Comparison of ENCODE assay signal across 9 mouse cellular contexts in the genomic region with DNA sequence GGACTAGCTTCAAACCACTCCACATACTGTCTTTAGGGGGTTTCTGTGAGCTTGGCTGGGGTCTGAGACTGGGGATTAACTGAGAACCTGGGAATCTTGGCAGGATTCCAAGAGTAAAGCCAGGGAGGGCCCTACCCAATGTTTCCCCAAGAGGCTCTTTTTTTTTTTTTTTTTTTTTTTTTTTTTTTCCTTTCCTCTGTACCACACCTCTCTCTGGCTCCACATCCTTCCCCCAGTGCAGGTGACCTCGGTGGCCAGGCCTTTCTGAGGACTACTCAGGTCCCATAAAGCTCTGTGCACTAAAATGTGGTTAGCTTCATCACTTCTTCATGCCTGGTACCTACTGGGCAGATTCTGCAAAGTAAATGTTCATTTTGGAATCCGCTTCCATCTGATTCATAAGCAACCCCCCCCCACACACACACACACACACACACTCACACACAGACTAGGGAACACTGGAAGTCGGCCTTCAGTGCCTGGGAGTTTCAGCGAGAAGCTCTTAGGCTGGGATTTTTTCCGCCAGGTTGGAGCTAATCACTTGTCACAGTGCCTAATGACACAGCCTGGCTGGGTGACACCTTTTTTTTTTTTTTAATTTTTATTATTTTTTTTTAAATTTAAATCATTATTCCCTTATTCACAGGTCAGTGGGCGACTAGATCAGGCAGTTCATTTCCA. TPM values are rescaled to one million over a fixed set of nuclear protein-coding genes. Genes with fewer than 3 reads are reported as not detected.
DNase-seq lines count a peak whose midpoint lies in the region; ATAC-seq lines count a peak whose summit lies in the region.
"Had no signal": no experiment of that assay in that cellular context is flagged by ENCODE, and none has a peak within 500 bp of the region (broad histone marks: within the 10 kb centered on the region; RNA-seq: fewer than 3 reads in every experiment).

No protein-coding gene starts in this region.

- ATAC-seq in heart, embryonic 15.5 days (replicated peaks; ENCODE audit: insufficient number of reproducible peaks, insufficient read depth, low FRiP score, low read depth), result no peak
- peak; percentile 29; the same call in 1 of the 2 replicates for ATAC-seq in intestine, embryonic 15.5 days
- no peak for ATAC-seq in monocyte, adult 5-6 weeks (replicated peaks; ENCODE audit: insufficient number of reproducible peaks, low FRiP score, low TSS enrichment, poor library complexity, severe bottlenecking)

- no peaks in the 10 kb centered on the region for H3K36me3 ChIP-seq in heart, embryonic 15.5 days
- H3K36me3 ChIP-seq in intestine, embryonic 15.5 days, result no peaks in the 10 kb centered on the region

- WGBS in heart, embryonic 15.5 days, result 6% methylated on average over 6 of the region's 6 CpGs
- 6% methylated on average over 6 of the region's 6 CpGs for WGBS in intestine, embryonic 15.5 days

- peak overlapping the region; percentile 98 for H3K4me2 ChIP-seq in heart, embryonic 15.5 days
- peak overlapping the region; percentile 83 for H3K4me2 ChIP-seq in intestine, embryonic 15.5 days (replicated peaks)

- no peak for DNase-seq in heart, adult 9 months (ENCODE audit: low spot score in 2 of 2)
- DNase-seq in embryo, embryonic 11 days, result peak; percentile 34
- peak; percentile 27 for DNase-seq in neural tube, embryonic 10.5 days (ENCODE audit: extremely low spot score, low spot score)
- DNase-seq in urinary bladder, postnatal 10 days (ENCODE audit: low spot score), result no peak
- no peak for DNase-seq in gastrocnemius, postnatal 4 days (ENCODE audit: low spot score in 2 of 2)

- no peak overlapping the region for H3K27ac ChIP-seq in heart, embryonic 15.5 days
- no peak overlapping the region for H3K27ac ChIP-seq in intestine, embryonic 15.5 days

- H3K4me3 ChIP-seq in heart, embryonic 15.5 days, result peak overlapping the region; percentile 67
- H3K4me3 ChIP-seq in intestine, embryonic 15.5 days (replicated peaks), result peak overlapping the region; percentile 50

- H3K4me1 ChIP-seq in heart, embryonic 15.5 days (replicated peaks), result peaks cover 23% of the 10 kb centered on the region
- H3K4me1 ChIP-seq in intestine, embryonic 15.5 days (replicated peaks), result peaks cover 12% of the 10 kb centered on the region; the same call in 1 of the 2 replicates

- H3K9ac ChIP-seq in heart, embryonic 15.5 days, result peak overlapping the region; percentile 57; the same call in 1 of the 2 replicates
- H3K9ac ChIP-seq in intestine, embryonic 15.5 days, result no peak overlapping the region

- H3K27me3 ChIP-seq in heart, embryonic 15.5 days, result peaks cover 57% of the 10 kb centered on the region
- peaks cover 33% of the 10 kb centered on the region for H3K27me3 ChIP-seq in intestine, embryonic 15.5 days (replicated peaks)

- H3K9me3 ChIP-seq in heart, embryonic 15.5 days (replicated peaks), result no peaks in the 10 kb centered on the region
- H3K9me3 ChIP-seq in intestine, embryonic 15.5 days, result no peaks in the 10 kb centered on the region

RNA-seq across cellular contexts. Expression of gene Lrfn5, which starts 0.7 kb away (rescaled TPM):
- polyA plus RNA-seq in heart, embryonic 15.5 days (2015; fragmentation: Nextera tagmentation; extraction: Ambion mirVana), result 0.15 and 0.20 TPM in 2 replicates
- polyA plus RNA-seq in intestine, embryonic 15.5 days (2015; fragmentation: Nextera tagmentation; extraction: Ambion mirVana), result 1.4 and 2.5 TPM in 2 replicates
- not detected in 3 replicates for total RNA-seq in monocyte, adult 5-6 weeks (2017)
- total RNA-seq in gastrocnemius, postnatal 4 days (2021), result under 1 TPM; 0.21 to 0.25 TPM
- total RNA-seq: MEL had no signal

Comparison
In these comparisons a context has a peak if more than half of its experiments do, and no peak if none do; other contexts are left out.
1. DNase-seq: peak in embryo, embryonic 11 days (single experiment) and neural tube, embryonic 10.5 days (single experiment); none in heart, adult 9 months (0 of 2), urinary bladder, postnatal 10 days (single experiment) and gastrocnemius, postnatal 4 days (0 of 2).